Mouse (Mus musculus) liver, embryonic 11.5 days (tissue): ENCODE results near the gene Gm37240. TPM values are rescaled to one million over a fixed set of nuclear protein-coding genes. Genes with fewer than 3 reads are reported as not detected.

ENCODE experiments used
- ATAC-seq: fragments of 200-750 bp; cut with Nextera tagmentation; replicated peaks from 2 replicates; pipeline ENCODE4 v1.8.0; 2017; ENCODE audit warnings: moderate number of reproducible peaks, mild to moderate bottlenecking, moderate TSS enrichment, moderate library complexity; ENCODE audit not compliant: low FRiP score
- DNase-seq: peaks from one replicate; pipeline ENCODE4 v3.0.0-alpha.2; 2017; ENCODE audit warnings: low spot score
- H3K27ac ChIP-seq: fragments of 300-500 bp; sonication (generic); 2 replicates; pipeline ENCODE4 v1.5.1; 2014; ENCODE audit warnings: mild to moderate bottlenecking, low read depth, low read length, control low read depth
- H3K27me3 ChIP-seq: fragments of 300-500 bp; sonication (generic); replicated peaks from 2 replicates; pipeline ENCODE4 v1.6.1; 2014; ENCODE audit warnings: low read length, mixed read lengths; ENCODE audit not compliant: control insufficient read depth, insufficient read depth
- H3K36me3 ChIP-seq: fragments of 300-500 bp; sonication (generic); 2 replicates; pipeline ENCODE4 v1.6.1; 2014; ENCODE audit warnings: mild to moderate bottlenecking, low read length, moderate library complexity, mixed read lengths; ENCODE audit not compliant: control insufficient read depth, insufficient read depth
- H3K4me1 ChIP-seq: fragments of 300-500 bp; sonication (generic); replicated peaks from 2 replicates; pipeline ENCODE4 v1.6.1; 2014; ENCODE audit warnings: low read length, mixed read lengths; ENCODE audit not compliant: control insufficient read depth, insufficient read depth
- H3K4me2 ChIP-seq: fragments of 300-500 bp; sonication (generic); 2 replicates; pipeline ENCODE4 v1.6.1; 2014; ENCODE audit warnings: mild to moderate bottlenecking, control low read depth, moderate library complexity
- H3K4me3 ChIP-seq: fragments of 300-500 bp; sonication (generic); 2 replicates; pipeline ENCODE4 v1.5.1; 2014; ENCODE audit warnings: low read depth, low read length, control low read depth
- H3K9ac ChIP-seq: fragments of 300-500 bp; sonication (generic); 2 replicates; pipeline ENCODE4 v1.6.1; 2014; ENCODE audit warnings: low read depth, low read length, control low read depth
- H3K9me3 ChIP-seq: fragments of 300-500 bp; sonication (generic); 2 replicates; pipeline ENCODE4 v1.6.1; 2016; ENCODE audit warnings: low read length, inconsistent platforms, mixed read lengths; ENCODE audit not compliant: control insufficient read depth
- WGBS: fragments of 180-500 bp; shearing (Covaris S2); extraction: QIAGEN DNeasy Blood & Tissue Kit; methylation state at CpG from one replicate; pipeline ENCODE4 v1.1.7; 2014; 5-methylcytosine and 5-hydroxymethylcytosine counted together
- polyA plus RNA-seq: library from polyadenylated mRNA; unstranded; fragments of >200 nt; fragmentation: Nextera tagmentation; extraction: Ambion mirVana; gene quantifications from 2 replicates; pipeline ENCODE4 v1.2.1, GENCODE M21; 2014

Gm37240 gene
- polyA plus RNA-seq, 1 experiment from 2014 or later = 1.6 TPM

- 86% methylated on average over 6 of the region's 6 CpGs for WGBS
- no peaks in the 10 kb centered on the region for H3K4me1 ChIP-seq
- no peak for ATAC-seq
These were observed 59.5 kb downstream of the Gm37240 start for GRCm38 (mm10) chr3:85827815-85828214.

GRCm38 (mm10) chr3:85827283-85827682, 60.0 kb downstream of the Gm37240 start:
- no peak for ATAC-seq
- WGBS = 74% methylated on average over 4 of the region's 4 CpGs

More at GRCm38 (mm10) chr3:85827815-85828214, 59.5 kb downstream of the Gm37240 start:
- Histone ChIP-seq H3K36me3 (no peaks in the 10 kb centered on the region), H3K4me3 (no peak overlapping the region), H3K27me3 (no peaks in the 10 kb centered on the region), H3K4me2 (no peak overlapping the region), H3K27ac (no peak overlapping the region), H3K9ac (no peak overlapping the region), H3K9me3 (no peaks in the 10 kb centered on the region)
- DNase-seq = no peak

GRCm38 (mm10) chr3:85820839-85821548, 66.3 kb downstream of the Gm37240 start:
- WGBS = 77% methylated on average over 15 of the region's 15 CpGs
- Histone ChIP-seq H3K4me1 (no peaks in the 10 kb centered on the region), H3K9me3 (no peaks in the 10 kb centered on the region), H3K4me2 (no peak overlapping the region), H3K27ac (no peak overlapping the region), H3K4me3 (no peak overlapping the region), H3K36me3 (no peaks in the 10 kb centered on the region), H3K9ac (no peak overlapping the region), H3K27me3 (no peaks in the 10 kb centered on the region)
- ATAC-seq (no peak), DNase-seq (no peak)

More at GRCm38 (mm10) chr3:85827283-85827682, 60.0 kb downstream of the Gm37240 start:
- H3K4me3 ChIP-seq = no peak overlapping the region
- H3K27me3 ChIP-seq = no peaks in the 10 kb centered on the region
- no peaks in the 10 kb centered on the region for H3K4me1 ChIP-seq
- H3K9me3 ChIP-seq = no peaks in the 10 kb centered on the region
- H3K4me2 ChIP-seq = no peak overlapping the region
- H3K9ac ChIP-seq = no peak overlapping the region
- no peak overlapping the region for H3K27ac ChIP-seq
- H3K36me3 ChIP-seq = no peaks in the 10 kb centered on the region
- DNase-seq = no peak

GRCm38 (mm10) chr3:85819319-85819718, 68.0 kb downstream of the Gm37240 start:
- no peak for ATAC-seq
- 75% methylated on average over 3 of the region's 3 CpGs for WGBS
- Histone ChIP-seq H3K4me3 (no peak overlapping the region), H3K9ac (no peak overlapping the region), H3K36me3 (no peaks in the 10 kb centered on the region), H3K27me3 (no peaks in the 10 kb centered on the region), H3K27ac (no peak overlapping the region), H3K4me1 (no peaks in the 10 kb centered on the region), H3K4me2 (no peak overlapping the region), H3K9me3 (no peaks in the 10 kb centered on the region)
- DNase-seq = no peak

GRCm38 (mm10) chr3:85817191-85817590, 70.1 kb downstream of the Gm37240 start, which contains the start of gene Fam160a1:
Fam160a1 (minus strand) TSS chr3:85817291.
- no peak for ATAC-seq
- Histone ChIP-seq H3K36me3 (no peaks in the 10 kb centered on the region), H3K27me3 (no peaks in the 10 kb centered on the region), H3K27ac (no peak within 1 kb of the TSS), H3K9me3 (no peaks in the 10 kb centered on the region), H3K4me2 (no peak within 1 kb of the TSS), H3K4me1 (peaks cover 5% of the 10 kb centered on the region), H3K4me3 (no peak within 1 kb of the TSS), H3K9ac (no peak within 1 kb of the TSS)
- 84% methylated on average over 2 of the region's 2 CpGs for WGBS
- DNase-seq = no peak

GRCm38 (mm10) chr3:85814241-85814640, 73.1 kb downstream of the Gm37240 start:
- DNase-seq (no peak), ATAC-seq (no peak)
- WGBS = 73% methylated on average over 7 of the region's 7 CpGs
- Histone ChIP-seq H3K4me1 (peaks cover 5% of the 10 kb centered on the region), H3K9ac (no peak overlapping the region), H3K4me2 (no peak overlapping the region), H3K27ac (no peak overlapping the region), H3K9me3 (no peaks in the 10 kb centered on the region), H3K36me3 (no peaks in the 10 kb centered on the region), H3K27me3 (no peaks in the 10 kb centered on the region), H3K4me3 (no peak overlapping the region)

GRCm38 (mm10) chr3:85813101-85814014, 74.0 kb downstream of the Gm37240 start:
- Histone ChIP-seq H3K9ac (no peak overlapping the region), H3K4me1 (peaks cover 5% of the 10 kb centered on the region), H3K4me2 (no peak overlapping the region), H3K9me3 (no peaks in the 10 kb centered on the region), H3K4me3 (no peak overlapping the region), H3K27ac (no peak overlapping the region), H3K27me3 (no peaks in the 10 kb centered on the region), H3K36me3 (no peaks in the 10 kb centered on the region)
- DNase-seq (no peak), ATAC-seq (peak; percentile 67)
- WGBS = 57% methylated on average over 4 of the region's 4 CpGs

- DNase-seq = no peak
- 73% methylated on average over 5 of the region's 5 CpGs for WGBS
- no peak overlapping the region for H3K9ac ChIP-seq
- H3K4me2 ChIP-seq = no peak overlapping the region
- ATAC-seq = peak; percentile 64
- no peak overlapping the region for H3K4me3 ChIP-seq
- H3K27me3 ChIP-seq = no peaks in the 10 kb centered on the region
- H3K9me3 ChIP-seq = no peaks in the 10 kb centered on the region
- H3K36me3 ChIP-seq = no peaks in the 10 kb centered on the region
- no peak overlapping the region for H3K27ac ChIP-seq
- peaks cover 5% of the 10 kb centered on the region for H3K4me1 ChIP-seq
These were observed 75.3 kb downstream of the Gm37240 start for GRCm38 (mm10) chr3:85812010-85812409.
